Mouse (Mus musculus) 416B (cell line): Measurements from ENCODE around the gene Rpsa.
A peak's percentile ranks its signal among the peaks of the same experiment; 100 is the strongest.
"Not testable (repeated sequence)": the region's sequence is repeated elsewhere in the genome, so short reads cannot be mapped to it uniquely, and the experiment has no call there.

Experiments
- DNase-seq: peaks from one replicate; pipeline ENCODE4 v3.0.0; 2011; ENCODE audit warnings: low read depth

Rpsa gene

GRCm38 (mm10) chr9:120127538-120128251, at the start of gene Rpsa:
Gene Rpsa, plus strand, starts transcription at chr9:120127689.
- peak; percentile 99 for DNase-seq

DNA sequence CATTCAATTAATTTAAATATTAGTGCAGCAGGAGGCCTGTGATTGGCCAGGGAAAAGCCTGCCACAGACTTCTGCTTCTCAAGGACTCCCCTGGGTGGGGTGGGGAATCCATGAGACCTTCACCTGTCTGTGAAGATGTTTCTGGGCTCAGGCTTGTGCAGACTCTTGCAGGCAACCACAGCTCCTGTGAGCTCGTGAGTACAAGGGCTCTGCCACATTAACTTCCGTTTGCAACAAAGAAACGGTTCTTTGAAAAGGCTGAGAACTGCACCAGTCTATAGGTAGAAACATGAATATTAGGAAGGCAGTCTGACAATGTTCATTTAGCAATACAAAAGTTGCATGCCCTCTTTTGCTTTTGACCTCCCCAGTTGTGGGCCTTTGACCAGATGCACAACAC, 49.2 kb upstream of the Rpsa start:
- no peak for DNase-seq

GRCm38 (mm10) chr9:120079901-120080300, 47.6 kb upstream of the Rpsa start:
- no peak for DNase-seq

- no peak for DNase-seq
These were observed 46.9 kb upstream of the Rpsa start for GRCm38 (mm10) chr9:120080546-120081108.

GRCm38 (mm10) chr9:120081247-120081646, 46.2 kb upstream of the Rpsa start:
- DNase-seq: peak; percentile 49

DNA sequence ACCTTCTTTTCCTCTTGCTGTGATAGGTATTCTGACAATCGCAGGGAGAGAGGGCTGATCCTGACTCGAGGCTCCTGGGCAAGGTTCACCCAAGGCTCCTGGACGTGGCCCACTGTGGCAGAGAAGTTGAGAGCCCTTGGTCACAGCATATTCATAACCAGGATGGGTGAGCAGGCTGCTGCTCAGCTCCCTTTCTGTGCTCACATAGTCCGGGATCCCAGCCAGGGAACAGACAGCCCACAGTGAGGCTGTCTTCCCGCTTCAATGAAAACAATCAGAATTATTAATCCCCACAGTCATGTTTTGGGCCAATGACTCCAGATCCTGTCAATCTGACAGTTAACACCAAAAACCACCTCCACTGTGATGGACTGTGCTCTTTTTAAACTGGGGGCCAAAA, 45.5 kb upstream of the Rpsa start:
- no peak for DNase-seq

- DNase-seq: no peak
These were observed 44.8 kb upstream of the Rpsa start for GRCm38 (mm10) chr9:120082691-120083090.

- no peak for DNase-seq
These were observed 44.2 kb upstream of the Rpsa start for GRCm38 (mm10) chr9:120083158-120083894.

GRCm38 (mm10) chr9:120084406-120084805, 43.1 kb upstream of the Rpsa start:
- no peak for DNase-seq

GRCm38 (mm10) chr9:120089125-120089524, 38.4 kb upstream of the Rpsa start:
- no peak for DNase-seq

- DNase-seq: no peak
These were observed 36.4 kb upstream of the Rpsa start for GRCm38 (mm10) chr9:120091086-120091485.

DNA sequence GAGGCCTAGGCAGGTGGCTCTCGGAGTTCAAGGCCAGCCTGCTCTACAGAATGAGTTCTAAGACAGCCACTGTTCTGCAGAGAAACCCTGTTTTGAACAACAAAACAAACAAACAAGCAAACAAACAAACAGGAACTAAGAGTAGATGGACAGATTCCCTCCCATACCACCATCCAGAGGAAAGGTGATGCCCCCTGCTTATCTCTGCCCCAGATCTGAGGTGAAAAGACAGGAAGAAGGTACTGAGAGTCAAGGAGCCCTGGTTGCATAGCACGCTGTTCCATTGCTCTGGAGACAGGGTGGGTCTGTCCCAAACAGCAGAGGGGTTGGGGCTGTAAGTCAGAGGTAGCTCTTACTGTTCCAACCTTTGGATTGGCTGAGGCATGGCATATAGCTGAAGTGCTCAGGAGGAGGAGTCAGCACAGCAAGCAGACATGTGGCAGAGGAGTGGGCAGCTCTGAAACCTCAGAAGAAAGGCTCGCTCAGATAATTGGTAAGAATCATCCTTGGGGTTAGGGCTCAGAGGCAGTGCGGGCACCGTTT, 35.7 kb upstream of the Rpsa start, which contains the start of gene Ccr8:
TSS of gene Ccr8 (plus strand) at position 419 of the 543 bp plus-strand sequence.
- no peak for DNase-seq

- DNase-seq: no peak
These were observed 33.8 kb upstream of the Rpsa start for GRCm38 (mm10) chr9:120093701-120094100.

GRCm38 (mm10) chr9:120095886-120096285, 31.6 kb upstream of the Rpsa start:
- DNase-seq: no peak

DNA sequence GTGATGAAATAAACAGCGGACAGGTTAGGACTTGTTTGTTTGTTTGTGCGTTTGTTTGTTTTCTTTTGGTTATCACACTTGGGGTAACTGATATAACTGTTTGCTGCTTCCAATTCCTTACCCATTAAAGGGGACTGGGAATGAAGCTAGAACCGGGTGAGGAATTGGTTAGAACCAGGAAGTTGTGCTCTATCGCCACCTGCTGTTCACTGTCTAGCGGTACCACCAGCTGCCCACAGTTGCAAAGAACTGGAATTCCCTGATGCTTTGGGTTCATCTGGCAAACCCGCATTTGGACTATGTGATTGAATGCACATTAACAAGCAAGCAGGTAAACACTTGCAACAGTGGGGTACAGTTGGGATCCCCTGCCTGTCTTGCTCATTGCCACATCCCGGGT, 28.8 kb upstream of the Rpsa start:
- DNase-seq: peak; percentile 66

GRCm38 (mm10) chr9:120099304-120099703, 28.2 kb upstream of the Rpsa start:
- no peak for DNase-seq

DNA sequence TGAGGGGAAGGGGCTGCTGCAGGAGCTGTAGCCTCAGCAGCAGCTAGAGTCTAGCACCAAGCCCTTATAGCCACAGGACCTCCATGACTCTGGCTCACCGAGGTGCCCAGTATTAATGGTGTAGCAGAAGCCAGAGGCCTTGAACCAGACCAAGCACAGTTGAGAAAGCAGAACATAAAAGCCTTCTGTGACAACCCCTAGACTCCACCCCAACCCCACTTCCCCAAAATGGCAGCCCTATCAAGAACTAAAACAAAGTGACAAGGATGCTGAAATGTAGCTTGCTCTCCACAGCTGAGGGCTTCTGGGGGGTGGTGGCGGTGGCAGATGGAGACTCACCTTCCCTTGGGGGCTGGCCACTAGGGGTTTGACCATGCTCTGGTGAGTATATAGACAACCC, 26.3 kb upstream of the Rpsa start:
- no peak for DNase-seq

DNA sequence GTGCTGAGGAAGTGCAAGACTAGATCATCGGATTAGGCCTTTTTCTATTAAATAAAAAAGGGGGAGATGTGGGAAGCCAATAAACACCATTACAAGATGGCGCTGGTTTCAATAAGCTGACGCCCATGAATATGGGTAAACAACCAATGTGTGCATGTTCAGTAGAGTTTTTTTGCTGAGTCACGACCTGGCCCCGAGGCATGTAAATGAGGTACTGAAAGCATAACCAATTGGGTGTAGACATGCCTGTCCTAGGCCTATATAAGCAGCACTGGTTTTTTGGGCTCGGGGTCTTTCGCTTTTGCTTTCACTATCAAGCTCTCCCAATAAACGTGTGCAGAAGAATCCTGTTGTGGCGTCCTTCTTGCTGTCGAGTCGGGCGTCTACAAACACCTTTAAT, 18.5 kb upstream of the Rpsa start:
- DNase-seq: not testable (repeated sequence)

DNA sequence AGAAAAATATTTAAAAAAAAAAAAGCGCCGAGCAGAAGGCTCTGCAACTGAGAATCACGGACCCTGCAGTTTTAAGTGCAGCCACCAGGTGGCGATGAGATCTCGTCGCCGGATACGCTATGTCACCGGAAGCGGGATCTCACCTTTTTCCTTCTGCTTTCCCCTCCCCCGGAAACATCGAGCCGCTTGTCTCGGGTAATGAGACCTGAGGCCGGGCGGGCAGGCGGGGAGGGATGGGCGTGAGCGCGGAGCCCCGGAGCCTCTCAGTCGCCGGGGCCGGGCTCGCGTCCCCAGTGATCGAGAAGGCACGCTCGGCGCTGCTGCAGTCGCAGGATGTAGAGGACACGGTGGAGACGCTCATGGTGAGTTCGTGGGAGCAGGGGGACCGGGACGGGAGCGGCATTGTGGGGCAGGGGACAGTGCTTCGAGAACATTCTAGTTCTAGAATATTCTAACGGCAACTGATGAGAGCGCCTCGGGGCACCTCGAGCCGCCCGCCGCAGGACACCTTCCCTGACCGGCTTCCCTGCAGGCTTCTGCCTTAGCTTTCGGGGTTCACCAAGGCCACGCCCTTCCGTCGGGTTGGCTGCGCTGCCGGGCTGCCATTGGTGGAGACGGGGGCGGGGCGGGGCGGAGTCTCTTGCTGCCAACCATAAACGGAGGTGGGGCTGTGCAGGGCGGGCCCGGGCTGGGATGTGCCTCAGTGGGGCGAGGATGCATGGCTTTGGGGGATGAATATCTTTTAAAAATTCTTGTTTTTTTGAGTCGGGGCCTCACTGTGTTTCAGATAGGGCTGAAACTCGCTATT, 17.1 kb upstream of the Rpsa start, which contains the start of gene Slc25a38:
TSS of gene Slc25a38 (plus strand) at position 164 of the 808 bp plus-strand sequence.
- peak; percentile 94 for DNase-seq

DNA sequence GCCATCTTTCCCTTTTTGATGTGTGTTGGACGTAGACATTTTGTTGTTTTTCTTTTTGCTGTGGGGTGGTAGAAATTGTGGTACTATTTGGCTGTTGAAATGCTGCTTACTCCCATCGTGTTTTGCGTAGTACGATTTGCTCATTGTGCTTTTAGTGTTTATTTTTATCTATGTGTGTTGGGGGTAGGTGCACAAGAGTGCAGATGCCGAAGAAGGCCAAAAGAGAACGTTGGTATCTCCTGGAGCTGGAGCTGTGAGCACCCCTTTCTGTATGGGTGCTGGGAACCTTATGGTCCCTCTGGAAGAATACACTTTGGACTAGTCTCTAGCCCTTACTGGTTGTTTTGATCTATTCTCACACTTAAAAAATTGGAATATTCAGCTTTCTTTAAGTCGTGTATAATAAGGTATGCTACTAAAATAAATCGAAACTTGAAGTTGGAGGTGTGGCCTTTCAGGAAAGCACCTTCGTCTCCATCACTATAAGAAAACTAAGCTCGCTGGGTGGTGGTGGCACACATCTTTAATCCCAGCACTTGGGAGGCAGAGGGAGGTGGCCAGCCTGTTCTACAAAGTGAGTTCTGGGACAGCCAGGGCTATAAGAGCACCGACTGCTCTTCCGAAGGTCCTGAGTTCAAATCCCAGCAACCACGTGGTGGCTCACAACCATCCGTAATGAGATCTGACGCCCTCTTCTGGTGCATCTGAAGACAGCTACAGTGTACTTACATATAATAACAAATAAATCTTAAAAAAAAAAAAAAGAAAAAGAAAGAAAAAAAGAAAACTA, 16.1 kb upstream of the Rpsa start:
- DNase-seq: no peak

DNA sequence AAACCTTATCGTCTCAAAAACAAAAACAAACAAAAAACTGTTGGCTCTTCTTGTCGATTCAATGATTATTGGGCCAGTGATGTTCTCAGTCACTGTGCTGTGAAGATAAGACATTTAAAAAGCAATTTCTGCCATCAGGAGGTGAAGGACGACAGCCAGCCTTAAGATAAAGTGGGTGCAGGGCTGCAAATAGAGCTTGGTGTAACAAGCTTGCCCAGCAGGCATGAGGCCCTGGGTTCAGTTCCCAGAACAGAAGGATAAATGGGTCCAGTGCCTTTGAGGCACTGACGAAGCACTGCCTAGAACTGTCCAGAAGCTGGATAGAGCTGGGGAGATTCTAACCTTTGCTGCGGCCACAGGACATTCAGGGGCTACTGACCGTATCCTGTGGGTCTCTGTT, 15.0 kb upstream of the Rpsa start:
- no peak for DNase-seq
